18 mouse cellular contexts compared by ENCODE assay signal in genomic region chr2:145717539-145717938, GRCm38 (mm10). TPM values are rescaled to one million over a fixed set of nuclear protein-coding genes. Genes with fewer than 3 reads are reported as not detected.
"Had no signal": no experiment of that assay in that cellular context is flagged by ENCODE, and none has a peak within 500 bp of the region (broad histone marks: within the 10 kb centered on the region; RNA-seq: fewer than 3 reads in every experiment).

No protein-coding gene starts in this region.

- H3K27ac ChIP-seq: midbrain, embryonic 10.5 days; midbrain, embryonic 12.5 days; neural tube, embryonic 13.5 days; neural tube, embryonic 15.5 days had no signal

- H3K4me1 ChIP-seq: midbrain, embryonic 12.5 days; neural tube, embryonic 13.5 days; neural tube, embryonic 15.5 days had no signal

- H3K27me3 ChIP-seq: neural tube, embryonic 13.5 days; neural tube, embryonic 15.5 days had no signal

- H3K4me2 ChIP-seq: midbrain, embryonic 12.5 days; neural tube, embryonic 13.5 days; neural tube, embryonic 15.5 days had no signal

- H3K36me3 ChIP-seq: midbrain, embryonic 10.5 days; midbrain, embryonic 12.5 days; neural tube, embryonic 15.5 days had no signal

- DNase-seq: lung, adult 2 months; lung, postnatal 4 days; midbrain, embryonic 14.5 days; retina, postnatal 1 day; right cerebral cortex, adult 18-20 months; right cerebral cortex, postnatal 25 days; right cerebral cortex, postnatal 4 days; spleen, adult 18-20 months; thymus, adult 18-20 months; thymus, postnatal 14 days; thymus, postnatal 36 days had no signal

- H3K9ac ChIP-seq: midbrain, embryonic 12.5 days; neural tube, embryonic 13.5 days; neural tube, embryonic 15.5 days had no signal

- H3K4me3 ChIP-seq: midbrain, embryonic 10.5 days; midbrain, embryonic 12.5 days; myocyte; neural tube, embryonic 13.5 days; neural tube, embryonic 15.5 days had no signal

- H3K9me3 ChIP-seq: midbrain, embryonic 10.5 days; midbrain, embryonic 12.5 days; neural tube, embryonic 13.5 days; neural tube, embryonic 15.5 days had no signal

- ATAC-seq: midbrain, embryonic 16.5 days had no signal

RNA-seq across cellular contexts. Expression of gene Rin2, which starts 42.5 kb away (rescaled TPM):
- total RNA-seq: megakaryocyte-erythroid progenitor cell, adult 5-6 weeks had no signal
